Mouse (Mus musculus): ENCODE data around the gene Rpsa.

DNA sequence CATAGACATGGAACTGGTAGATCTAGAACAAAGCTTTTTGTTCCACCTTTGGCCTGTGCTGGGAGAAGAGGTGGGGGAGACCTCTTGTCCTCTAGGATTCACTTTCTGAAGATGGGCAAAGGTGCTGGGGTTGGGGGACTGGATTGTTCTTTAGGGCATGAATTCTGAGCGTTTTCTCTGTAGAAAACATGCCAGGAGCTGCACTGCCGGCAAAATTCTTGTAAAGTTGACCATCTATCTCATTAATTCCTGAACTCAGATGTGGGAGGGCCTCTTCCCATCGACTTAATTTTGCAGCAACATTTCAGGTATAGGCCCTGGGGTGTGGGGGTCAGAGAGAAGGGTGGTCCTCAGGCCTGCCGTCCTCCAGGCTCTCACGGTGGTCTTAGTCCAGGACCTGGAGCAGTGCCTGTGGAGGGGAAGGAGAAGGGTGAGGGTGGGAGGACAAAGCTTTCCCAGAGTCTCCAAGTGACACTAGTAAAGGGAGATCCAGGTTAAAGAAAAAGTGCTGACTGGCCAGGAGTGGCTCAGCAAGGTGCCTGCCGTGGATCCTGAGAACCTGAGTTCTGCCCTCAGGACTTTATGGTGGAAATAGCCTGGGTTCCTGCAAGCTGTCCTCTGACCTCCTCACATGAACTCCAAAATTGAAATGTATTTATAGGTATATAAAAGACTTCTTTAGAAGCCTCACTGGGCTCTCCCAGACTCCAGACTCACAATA is 6.4 kb downstream of the Rpsa start:
- TF ChIP-seq GATA1 (IDR thresholded peaks at IDR 0.05; ENCODE audit: low read length) (no peak), TAL1 (IDR thresholded peaks at IDR 0.05; ENCODE audit: low read length) (no peak)
